Mouse (Mus musculus) intestine, embryonic 16.5 days (tissue): ENCODE measurements around the gene Serpine1. TPM values are rescaled to one million over a fixed set of nuclear protein-coding genes. Genes with fewer than 3 reads are reported as not detected.
A peak's percentile ranks its signal among the peaks of the same experiment; 100 is the strongest.

Experiments used
- ATAC-seq: fragments of 200-750 bp; cut with Nextera tagmentation; 2 replicates; pipeline ENCODE4 v1.8.0; 2017; ENCODE audit warnings: moderate TSS enrichment, moderate library complexity
- H3K27ac ChIP-seq: fragments of 300-500 bp; sonication (generic); 2 replicates; pipeline ENCODE4 v1.5.1; 2014; ENCODE audit warnings: mild to moderate bottlenecking, low read length
- H3K27me3 ChIP-seq: fragments of 300-500 bp; sonication (generic); replicated peaks from 2 replicates; pipeline ENCODE4 v1.6.1; 2014; ENCODE audit warnings: low read length, control low read depth, mixed read lengths; ENCODE audit not compliant: control insufficient read depth, insufficient read depth
- H3K36me3 ChIP-seq: fragments of 300-500 bp; sonication (generic); 2 replicates; pipeline ENCODE4 v1.6.1; 2014; ENCODE audit warnings: low read length, control low read depth; ENCODE audit not compliant: control insufficient read depth, insufficient read depth
- H3K4me1 ChIP-seq: fragments of 300-500 bp; sonication (generic); 2 replicates; pipeline ENCODE4 v1.6.1; 2014; ENCODE audit warnings: low read length, control low read depth, mixed read lengths; ENCODE audit not compliant: control insufficient read depth, insufficient read depth
- H3K4me2 ChIP-seq: fragments of 300-500 bp; sonication (generic); 2 replicates; pipeline ENCODE4 v1.6.1; 2014; ENCODE audit warnings: low read depth, low read length, control low read depth
- H3K4me3 ChIP-seq: fragments of 300-500 bp; sonication (generic); 2 replicates; pipeline ENCODE4 v1.5.1; 2014; ENCODE audit warnings: mild to moderate bottlenecking, low read length
- H3K9ac ChIP-seq: fragments of 300-500 bp; sonication (generic); 2 replicates; pipeline ENCODE4 v1.6.1; 2014; ENCODE audit warnings: low read depth, low read length
- H3K9me3 ChIP-seq: fragments of 300-500 bp; sonication (generic); 2 replicates; pipeline ENCODE4 v1.6.1; 2016; ENCODE audit warnings: low read length, control low read depth; ENCODE audit not compliant: control insufficient read depth
- WGBS: fragments of 180-500 bp; shearing (Covaris S2); extraction: QIAGEN DNeasy Blood & Tissue Kit; methylation state at CpG from one replicate; pipeline ENCODE4 v1.1.7; 2014; 5-methylcytosine and 5-hydroxymethylcytosine counted together
- polyA plus RNA-seq: library from polyadenylated mRNA; unstranded; fragments of >200 nt; fragmentation: Nextera tagmentation; extraction: Ambion mirVana; gene quantifications from 2 replicates; pipeline ENCODE4 v1.2.1, GENCODE M21; 2015

Serpine1 gene
- polyA plus RNA-seq, 1 experiment from 2014 or later: 0.24 TPM

- Histone ChIP-seq H3K27ac (no peak overlapping the region), H3K9ac (no peak overlapping the region), H3K4me2 (no peak overlapping the region), H3K36me3 (peaks cover 22% of the 10 kb centered on the region), H3K27me3 (no peaks in the 10 kb centered on the region), H3K4me3 (no peak overlapping the region), H3K4me1 (peaks cover 9% of the 10 kb centered on the region), H3K9me3 (no peaks in the 10 kb centered on the region; the same call in 1 of the 2 replicates)
- no peak for ATAC-seq
- 90% methylated on average over 12 of the region's 12 CpGs for WGBS
Measured at GRCm38 (mm10) chr5:137110863-137111262, 38.8 kb upstream of the Serpine1 start.

DNA sequence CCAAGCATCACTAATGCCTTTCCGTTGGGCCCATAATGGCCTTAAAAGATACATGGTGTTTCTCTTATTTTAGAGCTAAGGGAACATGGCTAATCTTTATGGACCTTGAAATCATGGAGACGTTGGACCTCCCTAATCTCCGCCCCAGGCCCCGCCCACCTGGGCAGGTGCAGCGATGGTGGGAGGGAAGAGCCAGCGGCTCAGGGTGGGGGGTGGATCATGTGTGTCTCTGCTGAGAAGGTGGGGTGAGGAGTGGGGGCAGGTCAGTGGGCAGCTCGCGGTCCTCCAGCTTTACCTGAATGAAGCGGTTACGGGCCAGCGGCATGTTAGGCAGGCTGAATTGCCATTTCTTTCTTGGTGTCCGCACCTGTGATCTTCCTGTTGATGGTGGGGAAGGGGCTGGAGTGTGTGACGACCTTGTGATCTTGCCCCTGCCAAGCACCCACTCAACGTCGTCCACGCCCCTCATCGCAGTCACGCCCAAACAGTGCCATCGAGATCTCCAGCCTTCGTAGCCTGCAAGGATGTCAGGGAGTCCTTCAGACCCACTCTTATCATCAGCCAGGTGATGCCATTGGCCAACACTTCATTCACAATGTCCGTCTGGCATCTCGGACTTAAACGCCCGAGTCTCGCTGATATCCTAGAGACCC, 38.0 kb upstream of the Serpine1 start:
- no peak overlapping the region for H3K9ac ChIP-seq
- no peaks in the 10 kb centered on the region; the same call in 1 of the 2 replicates for H3K9me3 ChIP-seq
- no peak overlapping the region for H3K27ac ChIP-seq
- no peaks in the 10 kb centered on the region for H3K27me3 ChIP-seq
- no peak overlapping the region for H3K4me3 ChIP-seq
- peaks cover 4% of the 10 kb centered on the region for H3K4me1 ChIP-seq
- peaks cover 22% of the 10 kb centered on the region for H3K36me3 ChIP-seq
- ATAC-seq: no peak
- H3K4me2 ChIP-seq: no peak overlapping the region
- WGBS: 55% methylated on average over 25 of the region's 25 CpGs

DNA sequence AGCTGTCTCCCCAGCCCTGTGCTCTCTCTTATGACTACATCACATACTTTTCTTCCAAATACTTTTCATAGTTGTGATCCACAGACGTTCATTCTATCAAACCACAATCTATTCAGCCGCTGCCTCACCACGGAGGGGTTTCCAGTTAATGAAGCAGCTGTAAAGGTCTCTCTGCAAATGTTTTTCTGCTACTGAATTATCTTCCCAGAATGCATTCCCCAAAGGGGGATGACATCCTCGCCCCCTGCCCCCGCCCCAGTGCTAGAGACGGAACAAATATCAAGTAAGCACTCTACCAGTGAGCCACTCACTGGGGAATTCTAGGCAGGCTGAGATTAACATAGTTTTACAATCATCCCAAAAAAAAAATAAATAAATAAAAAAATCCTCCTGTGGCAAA, 36.0 kb upstream of the Serpine1 start:
- Histone ChIP-seq H3K9me3 (no peaks in the 10 kb centered on the region; the same call in 1 of the 2 replicates), H3K27me3 (no peaks in the 10 kb centered on the region), H3K4me2 (no peak overlapping the region), H3K27ac (no peak overlapping the region), H3K4me3 (no peak overlapping the region), H3K4me1 (no peaks in the 10 kb centered on the region; the same call in 1 of the 2 replicates), H3K9ac (no peak overlapping the region), H3K36me3 (peaks cover 8% of the 10 kb centered on the region)
- ATAC-seq: no peak
- 61% methylated on average over 6 of the region's 6 CpGs for WGBS

GRCm38 (mm10) chr5:137107670-137108069, 35.6 kb upstream of the Serpine1 start:
- H3K27me3 ChIP-seq: no peaks in the 10 kb centered on the region
- H3K4me2 ChIP-seq: no peak overlapping the region
- no peak overlapping the region for H3K9ac ChIP-seq
- no peak for ATAC-seq
- 85% methylated on average over 8 of the region's 8 CpGs for WGBS
- peaks cover 4% of the 10 kb centered on the region for H3K36me3 ChIP-seq
- H3K9me3 ChIP-seq: no peaks in the 10 kb centered on the region; the same call in 1 of the 2 replicates
- H3K4me1 ChIP-seq: no peaks in the 10 kb centered on the region; the same call in 1 of the 2 replicates
- H3K27ac ChIP-seq: no peak overlapping the region
- H3K4me3 ChIP-seq: no peak overlapping the region

DNA sequence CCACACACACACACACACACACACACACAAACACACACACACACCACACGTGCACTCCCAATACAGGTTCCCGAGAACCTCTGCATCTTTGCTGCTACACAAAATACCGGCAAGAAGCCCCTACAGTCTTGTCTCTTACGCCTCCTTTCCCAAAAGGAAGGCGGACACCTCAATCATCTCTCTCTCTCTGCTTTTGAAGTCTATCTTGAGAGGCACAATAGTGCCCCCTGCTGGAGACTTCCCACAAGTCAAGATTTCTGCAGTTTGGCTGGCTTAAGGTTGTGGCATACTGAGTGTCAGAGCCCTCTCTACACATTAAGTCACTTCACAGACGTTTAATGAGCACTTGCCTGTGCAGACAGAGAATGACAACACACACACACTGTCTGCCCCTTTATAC, 35.0 kb upstream of the Serpine1 start:
- Histone ChIP-seq H3K27ac (no peak overlapping the region), H3K9ac (no peak overlapping the region), H3K27me3 (no peaks in the 10 kb centered on the region), H3K4me1 (no peaks in the 10 kb centered on the region; the same call in 1 of the 2 replicates), H3K36me3 (no peaks in the 10 kb centered on the region), H3K9me3 (no peaks in the 10 kb centered on the region; the same call in 1 of the 2 replicates), H3K4me3 (no peak overlapping the region), H3K4me2 (no peak overlapping the region)
- 0 out of 2 replicates have a peak, but pooled peaks have one; percentile 16 for ATAC-seq
- WGBS: 13% methylated on average over 6 of the region's 6 CpGs

- no peak overlapping the region for H3K4me3 ChIP-seq
- ATAC-seq: no peak
- no peaks in the 10 kb centered on the region for H3K27me3 ChIP-seq
- H3K4me1 ChIP-seq: no peaks in the 10 kb centered on the region; the same call in 1 of the 2 replicates
- 82% methylated on average over 4 of the region's 4 CpGs for WGBS
- no peak overlapping the region for H3K9ac ChIP-seq
- no peak overlapping the region for H3K4me2 ChIP-seq
- no peaks in the 10 kb centered on the region for H3K36me3 ChIP-seq
- H3K9me3 ChIP-seq: no peaks in the 10 kb centered on the region; the same call in 1 of the 2 replicates
- H3K27ac ChIP-seq: no peak overlapping the region
Measured at GRCm38 (mm10) chr5:137106434-137106833, 34.4 kb upstream of the Serpine1 start.

- no peaks in the 10 kb centered on the region for H3K9me3 ChIP-seq
- no peaks in the 10 kb centered on the region; the same call in 1 of the 2 replicates for H3K4me1 ChIP-seq
- no peak overlapping the region for H3K4me2 ChIP-seq
- no peak overlapping the region for H3K27ac ChIP-seq
- no peaks in the 10 kb centered on the region for H3K36me3 ChIP-seq
- H3K4me3 ChIP-seq: no peak overlapping the region
- H3K9ac ChIP-seq: no peak overlapping the region
- ATAC-seq: no peak
- H3K27me3 ChIP-seq: no peaks in the 10 kb centered on the region
- WGBS: 89% methylated on average over 2 of the region's 2 CpGs
Measured at GRCm38 (mm10) chr5:137103969-137104368, 31.9 kb upstream of the Serpine1 start.

DNA sequence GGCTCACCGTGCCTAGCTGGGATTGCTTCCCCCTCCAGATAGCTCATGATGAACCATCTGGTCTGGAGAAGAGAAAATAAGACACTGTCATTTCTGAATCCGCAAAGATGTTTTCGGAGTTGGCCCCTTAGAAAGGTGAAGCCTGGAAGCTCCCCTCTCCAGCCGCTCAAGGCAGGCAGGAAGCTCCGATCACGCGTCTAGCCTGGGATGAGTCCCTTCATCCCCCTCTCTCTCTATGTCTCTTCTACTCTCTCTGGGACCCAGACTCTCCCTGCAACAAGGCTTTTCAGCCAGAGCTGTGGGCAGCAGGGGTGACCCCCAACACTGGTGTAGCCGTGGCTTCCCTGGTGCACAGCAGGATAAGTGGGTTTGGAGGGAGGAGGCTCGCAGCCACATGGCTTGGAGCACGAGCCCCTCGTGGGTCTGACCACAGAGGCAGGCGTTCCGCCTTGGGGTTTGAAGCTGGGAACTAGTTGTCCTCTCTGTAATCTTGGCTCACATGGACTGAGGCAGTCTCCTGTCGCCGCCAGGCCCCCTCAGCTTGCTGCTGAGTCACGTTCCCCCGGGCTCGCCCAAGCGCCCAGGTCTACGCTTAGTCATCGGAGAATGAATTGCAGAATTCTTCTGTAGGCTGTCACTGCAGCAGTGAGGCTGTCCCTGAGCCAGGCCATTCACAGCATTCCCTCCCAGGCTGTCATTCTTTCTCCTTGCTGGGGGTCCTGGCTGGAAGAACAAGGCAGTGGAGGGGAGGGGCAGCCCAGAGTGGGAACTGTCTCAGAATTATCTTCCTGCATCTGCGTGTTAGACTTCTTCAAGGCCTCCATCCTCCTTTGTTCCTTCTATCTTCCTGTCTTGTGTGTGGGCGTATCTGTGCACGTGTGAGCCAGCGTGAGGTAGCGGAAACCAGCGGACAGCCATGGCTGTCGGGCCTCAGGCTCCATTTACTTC, 30.8 kb upstream of the Serpine1 start:
- no peaks in the 10 kb centered on the region for H3K9me3 ChIP-seq
- no peak overlapping the region for H3K4me2 ChIP-seq
- no peaks in the 10 kb centered on the region for H3K36me3 ChIP-seq
- no peak overlapping the region for H3K27ac ChIP-seq
- H3K9ac ChIP-seq: no peak overlapping the region
- H3K4me1 ChIP-seq: no peaks in the 10 kb centered on the region; the same call in 1 of the 2 replicates
- peak; percentile 73 for ATAC-seq
- WGBS: 63% methylated on average over 28 of the region's 28 CpGs
- no peaks in the 10 kb centered on the region for H3K27me3 ChIP-seq
- H3K4me3 ChIP-seq: no peak overlapping the region

GRCm38 (mm10) chr5:137102078-137102477, 30.0 kb upstream of the Serpine1 start:
- no peak overlapping the region for H3K9ac ChIP-seq
- H3K27me3 ChIP-seq: no peaks in the 10 kb centered on the region
- no peak overlapping the region for H3K4me2 ChIP-seq
- no peak for ATAC-seq
- H3K36me3 ChIP-seq: no peaks in the 10 kb centered on the region
- H3K9me3 ChIP-seq: no peaks in the 10 kb centered on the region
- H3K4me1 ChIP-seq: no peaks in the 10 kb centered on the region; the same call in 1 of the 2 replicates
- 75% methylated on average over 10 of the region's 10 CpGs for WGBS
- H3K27ac ChIP-seq: no peak overlapping the region
- H3K4me3 ChIP-seq: no peak overlapping the region
